ENCODE assay signal across 8 mouse cellular contexts in the genomic region with DNA sequence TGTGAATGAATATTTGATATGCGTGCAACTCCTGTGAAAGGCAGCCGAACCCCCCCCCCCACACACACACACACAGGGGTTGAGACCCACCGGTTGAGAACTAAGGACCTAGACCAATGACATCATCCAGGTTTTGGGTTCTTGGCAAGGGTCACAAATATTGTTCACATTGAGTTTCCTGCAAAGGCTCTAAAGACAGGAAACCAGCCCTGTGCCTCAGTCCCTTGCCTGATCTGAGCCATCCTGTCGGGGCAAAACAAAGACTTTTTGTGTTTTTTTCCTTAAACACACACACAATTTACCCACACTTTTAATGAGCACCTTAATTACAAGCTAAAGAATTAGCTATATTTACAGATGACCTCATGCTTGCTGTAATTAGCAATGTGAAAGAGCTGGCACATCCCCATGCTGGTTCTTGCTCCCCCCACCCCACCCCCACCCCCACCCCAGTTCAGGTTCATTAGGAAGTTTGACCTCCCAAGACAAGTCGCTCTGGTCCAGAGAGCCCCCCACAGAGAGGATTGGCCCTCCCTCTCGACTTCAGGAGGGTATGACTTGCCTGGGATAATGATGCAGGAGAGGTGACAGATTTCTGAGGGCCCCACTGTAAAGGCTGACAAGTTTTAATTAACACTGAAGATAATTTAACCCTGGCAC. TPM values are rescaled to one million over a fixed set of nuclear protein-coding genes. Genes with fewer than 3 reads are reported as not detected.
DNase-seq lines count a peak whose midpoint lies in the region; ATAC-seq and TF ChIP-seq lines count a peak whose summit lies in the region.

No protein-coding gene starts in this region.

- peak; percentile 33; the same call in 1 of the 2 replicates for ATAC-seq in kidney, embryonic 16.5 days (ENCODE audit: low FRiP score, low TSS enrichment)
- ATAC-seq in forebrain, embryonic 12.5 days (ENCODE audit: low FRiP score): peak; percentile 60; the same call in 1 of the 2 replicates
- peak; percentile 26; the same call in 1 of the 2 replicates for ATAC-seq in limb, embryonic 12.5 days (ENCODE audit: insufficient number of reproducible peaks, insufficient read depth, low FRiP score, low TSS enrichment, low read depth)

- H3K4me3 ChIP-seq in kidney, embryonic 16.5 days (ENCODE audit: low read length): no peak overlapping the region
- H3K4me3 ChIP-seq in ES-Bruce4 (ENCODE audit: low read depth, low read length): no peak overlapping the region
- no peak overlapping the region for H3K4me3 ChIP-seq in forebrain, embryonic 12.5 days (replicated peaks)
- 0 out of 2 replicates have a peak overlapping the region, but pooled peaks have one; percentile 6 for H3K4me3 ChIP-seq in limb, embryonic 12.5 days (replicated peaks)

- H3K27me3 ChIP-seq in kidney, embryonic 16.5 days (ENCODE audit: insufficient read depth, low read length): no peaks in the 10 kb centered on the region
- no peaks in the 10 kb centered on the region for H3K27me3 ChIP-seq in ES-Bruce4 (ENCODE audit: control insufficient read depth, insufficient read depth, low read length, poor library complexity, severe bottlenecking)
- 0 out of 2 replicates have a peak, but pooled peaks cover 7% of the 10 kb centered on the region for H3K27me3 ChIP-seq in forebrain, embryonic 12.5 days
- H3K27me3 ChIP-seq in limb, embryonic 12.5 days: no peaks in the 10 kb centered on the region

- 0 out of 2 replicates have a peak, but pooled peaks cover 6% of the 10 kb centered on the region for H3K36me3 ChIP-seq in kidney, embryonic 16.5 days (ENCODE audit: insufficient read depth, low read length)
- peaks cover 26% of the 10 kb centered on the region; the same call in 1 of the 2 replicates for H3K36me3 ChIP-seq in ES-Bruce4 (ENCODE audit: control insufficient read depth, insufficient read depth, low read length, poor library complexity, severe bottlenecking)
- H3K36me3 ChIP-seq in forebrain, embryonic 12.5 days (replicated peaks): 0 out of 2 replicates have a peak, but pooled peaks cover 7% of the 10 kb centered on the region
- peaks cover 27% of the 10 kb centered on the region; the same call in 1 of the 2 replicates for H3K36me3 ChIP-seq in limb, embryonic 12.5 days

- WGBS in kidney, embryonic 16.5 days: 39% methylated on average over 6 of the region's 6 CpGs
- 28% methylated on average over 6 of the region's 6 CpGs for WGBS in forebrain, embryonic 12.5 days
- 39% methylated on average over 6 of the region's 6 CpGs for WGBS in limb, embryonic 12.5 days

- peak overlapping the region; percentile 92 for H3K27ac ChIP-seq in kidney, embryonic 16.5 days (ENCODE audit: low read length)
- peak overlapping the region; percentile 77 for H3K27ac ChIP-seq in ES-Bruce4 (ENCODE audit: insufficient read depth, low read length)
- H3K27ac ChIP-seq in forebrain, embryonic 12.5 days: peak overlapping the region; percentile 71
- H3K27ac ChIP-seq in limb, embryonic 12.5 days: peak overlapping the region; percentile 97

- no peak for TF ChIP-seq EP300 in ES-Bruce4 (IDR thresholded peaks at IDR 0.05; ENCODE audit: insufficient read depth, low read depth, low read length)

- DNase-seq in kidney, postnatal 36 days: no peak
- no peak for DNase-seq in Muller cell, postnatal 12 days (ENCODE audit: inconsistent ontology term)
- no peak for DNase-seq in embryo, embryonic 10 days (ENCODE audit: low spot score)
- no peak for DNase-seq in kidney, adult 18-20 months

- peak overlapping the region; percentile 34 for H3K4me2 ChIP-seq in kidney, embryonic 16.5 days (replicated peaks; ENCODE audit: low read depth, low read length)
- peak overlapping the region; percentile 21; the same call in 1 of the 2 replicates for H3K4me2 ChIP-seq in forebrain, embryonic 12.5 days
- H3K4me2 ChIP-seq in limb, embryonic 12.5 days: peak overlapping the region; percentile 39

- no peak for TF ChIP-seq CTCF in ES-Bruce4 (IDR thresholded peaks at IDR 0.05; ENCODE audit: low read depth, low read length)

- peaks cover 94% of the 10 kb centered on the region for H3K4me1 ChIP-seq in kidney, embryonic 16.5 days (ENCODE audit: insufficient read depth, low read length)
- H3K4me1 ChIP-seq in ES-Bruce4 (ENCODE audit: control insufficient read depth, insufficient read depth, low read length): peaks cover 9% of the 10 kb centered on the region
- H3K4me1 ChIP-seq in forebrain, embryonic 12.5 days: peaks cover 43% of the 10 kb centered on the region
- H3K4me1 ChIP-seq in limb, embryonic 12.5 days (replicated peaks): peaks cover 84% of the 10 kb centered on the region

- H3K9me3 ChIP-seq in kidney, embryonic 16.5 days (ENCODE audit: low read length): no peaks in the 10 kb centered on the region
- no peaks in the 10 kb centered on the region for H3K9me3 ChIP-seq in ES-Bruce4 (replicated peaks; ENCODE audit: control insufficient read depth, insufficient read depth, low read length, poor library complexity, severe bottlenecking)
- H3K9me3 ChIP-seq in forebrain, embryonic 12.5 days: no peaks in the 10 kb centered on the region
- H3K9me3 ChIP-seq in limb, embryonic 12.5 days: no peaks in the 10 kb centered on the region

- peak overlapping the region; percentile 61 for H3K9ac ChIP-seq in kidney, embryonic 16.5 days (replicated peaks; ENCODE audit: low read length)
- peak overlapping the region; percentile 46; the same call in 1 of the 2 replicates for H3K9ac ChIP-seq in ES-Bruce4 (ENCODE audit: low read depth, poor library complexity, severe bottlenecking)
- H3K9ac ChIP-seq in forebrain, embryonic 12.5 days: peak overlapping the region; percentile 36; the same call in 1 of the 2 replicates
- H3K9ac ChIP-seq in limb, embryonic 12.5 days (replicated peaks): 0 out of 2 replicates have a peak overlapping the region, but pooled peaks have one; percentile 13

- TF ChIP-seq POLR2A in ES-Bruce4 (IDR thresholded peaks at IDR 0.05; ENCODE audit: insufficient read depth, low read length): no peak

RNA-seq across cellular contexts. Expression of gene Actn4, which starts 17.3 kb away (rescaled TPM):
- 360 and 374 TPM in 2 replicates for polyA plus RNA-seq in kidney, embryonic 16.5 days (2015; fragmentation: Nextera tagmentation; extraction: Ambion mirVana)
- polyA plus RNA-seq in ES-Bruce4 (2011; ENCODE audit: insufficient read depth, insufficient read length, low read depth, missing spikeins): 318 and 324 TPM in 2 replicates
- 159 and 171 TPM in 2 replicates for polyA plus RNA-seq in forebrain, embryonic 12.5 days (2016; fragmentation: Nextera tagmentation; extraction: Ambion mirVana)
- polyA plus RNA-seq in limb, embryonic 12.5 days (2016; fragmentation: Nextera tagmentation; extraction: Ambion mirVana): 269 and 283 TPM in 2 replicates

RNA-seq across cellular contexts. Expression of gene Eif3k, which starts 36.8 kb away (rescaled TPM):
- 406 and 407 TPM in 2 replicates for polyA plus RNA-seq in kidney, embryonic 16.5 days (2015; fragmentation: Nextera tagmentation; extraction: Ambion mirVana)
- 409 and 413 TPM in 2 replicates for polyA plus RNA-seq in ES-Bruce4 (2011; ENCODE audit: insufficient read depth, insufficient read length, low read depth, missing spikeins)
- 314 and 342 TPM in 2 replicates for polyA plus RNA-seq in forebrain, embryonic 12.5 days (2016; fragmentation: Nextera tagmentation; extraction: Ambion mirVana)
- 438 and 440 TPM in 2 replicates for polyA plus RNA-seq in limb, embryonic 12.5 days (2016; fragmentation: Nextera tagmentation; extraction: Ambion mirVana)

RNA-seq across cellular contexts. Expression of gene Map4k1, which starts 37.0 kb away (rescaled TPM):
- 9.7 and 10.1 TPM in 2 replicates for polyA plus RNA-seq in kidney, embryonic 16.5 days (2015; fragmentation: Nextera tagmentation; extraction: Ambion mirVana)
- 33.2 and 36.3 TPM in 2 replicates for polyA plus RNA-seq in ES-Bruce4 (2011; ENCODE audit: insufficient read depth, insufficient read length, low read depth, missing spikeins)
- 5.0 and 5.7 TPM in 2 replicates for polyA plus RNA-seq in forebrain, embryonic 12.5 days (2016; fragmentation: Nextera tagmentation; extraction: Ambion mirVana)
- polyA plus RNA-seq in limb, embryonic 12.5 days (2016; fragmentation: Nextera tagmentation; extraction: Ambion mirVana): 10.9 and 11.9 TPM in 2 replicates
